Mouse (Mus musculus) bone marrow macrophage, adult 2 months (primary cell): ENCODE data around the gene Olfr1262.

Experiments
- CTCF ChIP-seq: IDR thresholded peaks from 2 replicates; pipeline ENCODE4 v1.5.1; 2012; ENCODE audit warnings: low read depth, mild to moderate bottlenecking, low read length, moderate library complexity
- POLR2A ChIP-seq: IDR thresholded peaks from 2 replicates; pipeline ENCODE4 v1.6.1; 2012; ENCODE audit warnings: mild to moderate bottlenecking, low read depth, low read length, borderline replicate concordance

- no peak for TF ChIP-seq CTCF
- no peak for TF ChIP-seq POLR2A
Observed at GRCm38 (mm10) chr2:89974184-89974583, 25.8 kb upstream of the Olfr1262 start, which contains the start of gene Olfr1260.
